Mouse (Mus musculus): ENCODE measurements at regions not wholly inside any gene's neighbourhood (a gene's known extent, or its start where the extent isn't known, plus 50 kb on each side); places are given as distances from the start of the nearest gene placed in this dataset.

DNA sequence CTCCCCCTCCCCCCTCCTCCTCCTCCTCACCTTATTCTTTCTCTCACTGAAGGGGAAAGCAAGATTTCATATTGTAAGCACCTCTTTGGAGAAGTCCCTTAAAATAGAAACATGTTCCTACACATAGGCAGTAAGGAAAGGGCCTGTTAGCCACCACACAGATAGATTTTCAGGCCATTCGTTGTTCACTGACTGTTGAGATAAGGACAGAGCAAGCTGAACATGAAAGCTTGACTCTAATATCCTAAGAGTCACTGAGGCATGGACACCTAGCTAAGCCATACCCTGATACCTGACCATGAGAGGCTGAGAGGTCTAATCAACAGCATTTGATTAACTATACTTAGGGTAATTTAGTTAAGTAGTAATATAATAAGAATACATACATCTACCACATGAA, 609.7 kb downstream of the Kcnj2 start:
- TF ChIP-seq CEBPB (IDR thresholded peaks at IDR 0.05; ENCODE audit: insufficient read depth, poor library complexity, severe bottlenecking), result no peak
- no peak for TF ChIP-seq SRF (IDR thresholded peaks at IDR 0.05; ENCODE audit: control insufficient read depth, insufficient read length, low read depth)
- Histone ChIP-seq H3K4me3 (no peak overlapping the region), H3K4me2 (ENCODE audit: low read depth) (no peak overlapping the region), H3K27me3 (ENCODE audit: control insufficient read depth, insufficient read depth, insufficient read length) (no peaks in the 10 kb centered on the region), H3ac (ENCODE audit: control insufficient read depth, insufficient read length) (no peak overlapping the region), H3K79me2 (ENCODE audit: control insufficient read depth, insufficient read depth) (no peaks in the 10 kb centered on the region), H3K36me3 (ENCODE audit: control insufficient read depth, insufficient read depth) (no peaks in the 10 kb centered on the region)

GRCm38 (mm10) chr11:111682341-111682740, 616.4 kb downstream of the Kcnj2 start:
- H3K79me2 ChIP-seq (ENCODE audit: control insufficient read depth, insufficient read depth), result no peaks in the 10 kb centered on the region

DNA sequence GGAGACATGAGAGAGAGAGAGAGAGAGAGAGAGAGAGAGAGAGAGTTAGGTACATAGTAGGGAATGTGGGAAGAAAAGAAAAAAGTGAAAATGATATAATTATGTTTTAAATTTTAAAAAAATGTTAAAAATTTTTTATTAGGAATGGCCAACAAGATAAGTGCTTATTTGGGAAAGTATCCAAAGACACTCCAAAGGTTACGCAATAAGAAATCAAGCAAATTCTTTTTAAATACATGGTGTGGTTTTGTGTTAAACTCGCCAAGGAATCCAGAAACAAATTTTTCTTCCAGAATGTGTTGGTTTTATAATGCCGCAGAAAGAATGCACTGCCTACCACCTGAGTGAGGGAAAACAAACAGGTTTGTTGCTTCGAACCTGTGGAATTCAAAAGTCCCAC, 617.9 kb downstream of the Kcnj2 start:
- H3K4me3 ChIP-seq, result no peak overlapping the region
- H3K27me3 ChIP-seq (ENCODE audit: control insufficient read depth, insufficient read depth, insufficient read length), result no peaks in the 10 kb centered on the region
- H3K4me2 ChIP-seq (ENCODE audit: low read depth), result no peak overlapping the region

More at GRCm38 (mm10) chr11:111682341-111682740, 616.4 kb downstream of the Kcnj2 start:
- TF ChIP-seq MAX (IDR thresholded peaks at IDR 0.05; ENCODE audit: low read depth), result no peak
- TF ChIP-seq E2F4 (IDR thresholded peaks at IDR 0.05; ENCODE audit: insufficient read depth), result no peak
- no peak for TF ChIP-seq REST (IDR thresholded peaks at IDR 0.05; ENCODE audit: insufficient read depth, insufficient read length)
- no peak for TF ChIP-seq TCF3 (IDR thresholded peaks at IDR 0.05; ENCODE audit: insufficient read length, low read depth)
- no peak for TF ChIP-seq POLR2A (IDR thresholded peaks at IDR 0.05; ENCODE audit: insufficient read length, low read depth)
- TF ChIP-seq CEBPB (IDR thresholded peaks at IDR 0.05; ENCODE audit: insufficient read depth, poor library complexity, severe bottlenecking), result peak; percentile 19; the same call in 1 of the 2 replicates
- H3K27me3 ChIP-seq (ENCODE audit: control insufficient read depth, insufficient read depth, insufficient read length), result no peaks in the 10 kb centered on the region
- H3K36me3 ChIP-seq (ENCODE audit: control insufficient read depth, insufficient read depth), result no peaks in the 10 kb centered on the region
- H3ac ChIP-seq (ENCODE audit: control insufficient read depth, insufficient read length), result no peak overlapping the region
- no peak overlapping the region for H3K4me3 ChIP-seq
- no peak overlapping the region for H3K4me2 ChIP-seq (ENCODE audit: low read depth)

GRCm38 (mm10) chr11:111687769-111688168, 621.8 kb downstream of the Kcnj2 start:
- H3K36me3 ChIP-seq (ENCODE audit: control insufficient read depth, insufficient read depth), result no peaks in the 10 kb centered on the region
- no peak for TF ChIP-seq MAX (IDR thresholded peaks at IDR 0.05; ENCODE audit: low read depth)
- no peak for TF ChIP-seq TCF3 (IDR thresholded peaks at IDR 0.05; ENCODE audit: insufficient read length, low read depth)
- no peak for TF ChIP-seq POLR2A (IDR thresholded peaks at IDR 0.05; ENCODE audit: insufficient read length, low read depth)
- TF ChIP-seq REST (IDR thresholded peaks at IDR 0.05; ENCODE audit: insufficient read depth, insufficient read length), result no peak
- TF ChIP-seq SRF (IDR thresholded peaks at IDR 0.05; ENCODE audit: control insufficient read depth, insufficient read length, low read depth), result no peak
- TF ChIP-seq USF1 (IDR thresholded peaks at IDR 0.05; ENCODE audit: low read depth), result no peak
- no peak for TF ChIP-seq MYOG (IDR thresholded peaks at IDR 0.05; ENCODE audit: control insufficient read depth in 1 of 3, insufficient read depth in 1 of 3, insufficient read length in 2 of 3, low read depth in 2 of 3)
- no peak for TF ChIP-seq CEBPB (IDR thresholded peaks at IDR 0.05; ENCODE audit: insufficient read depth, poor library complexity, severe bottlenecking)
- H3ac ChIP-seq (ENCODE audit: control insufficient read depth, insufficient read length), result no peak overlapping the region
- peak overlapping the region; percentile 56 for H3K4me2 ChIP-seq (ENCODE audit: low read depth)
- H3K79me2 ChIP-seq (ENCODE audit: control insufficient read depth, insufficient read depth), result no peaks in the 10 kb centered on the region
- no peaks in the 10 kb centered on the region for H3K27me3 ChIP-seq (ENCODE audit: control insufficient read depth, insufficient read depth, insufficient read length)
- no peak overlapping the region for H3K4me3 ChIP-seq

More for the DNA sequence above, 617.9 kb downstream of the Kcnj2 start:
- TF ChIP-seq REST (IDR thresholded peaks at IDR 0.05; ENCODE audit: insufficient read depth, insufficient read length) (no peak), E2F4 (IDR thresholded peaks at IDR 0.05; ENCODE audit: insufficient read depth) (no peak), POLR2A (IDR thresholded peaks at IDR 0.05; ENCODE audit: insufficient read length, low read depth) (no peak), CEBPB (IDR thresholded peaks at IDR 0.05; ENCODE audit: insufficient read depth, poor library complexity, severe bottlenecking) (peak; percentile 71), POLR2AphosphoS2 (IDR thresholded peaks at IDR 0.05; ENCODE audit: insufficient read length, low read depth) (no peak)
- no peak overlapping the region for H3ac ChIP-seq (ENCODE audit: control insufficient read depth, insufficient read length)
- no peaks in the 10 kb centered on the region for H3K79me2 ChIP-seq (ENCODE audit: control insufficient read depth, insufficient read depth)
- no peaks in the 10 kb centered on the region for H3K36me3 ChIP-seq (ENCODE audit: control insufficient read depth, insufficient read depth)

- no peaks in the 10 kb centered on the region for H3K27me3 ChIP-seq (ENCODE audit: control insufficient read depth, insufficient read depth, insufficient read length)
- no peak overlapping the region for H3K4me3 ChIP-seq
- no peak for TF ChIP-seq POLR2A (IDR thresholded peaks at IDR 0.05; ENCODE audit: insufficient read length, low read depth)
- TF ChIP-seq CEBPB (IDR thresholded peaks at IDR 0.05; ENCODE audit: insufficient read depth, poor library complexity, severe bottlenecking), result peak; percentile 73
- H3K36me3 ChIP-seq (ENCODE audit: control insufficient read depth, insufficient read depth), result no peaks in the 10 kb centered on the region
- no peak overlapping the region for H3ac ChIP-seq (ENCODE audit: control insufficient read depth, insufficient read length)
- no peaks in the 10 kb centered on the region for H3K79me2 ChIP-seq (ENCODE audit: control insufficient read depth, insufficient read depth)
- peak overlapping the region; percentile 56 for H3K4me2 ChIP-seq (ENCODE audit: low read depth)
Observed at GRCm38 (mm10) chr11:111688186-111688860, 622.4 kb downstream of the Kcnj2 start.

DNA sequence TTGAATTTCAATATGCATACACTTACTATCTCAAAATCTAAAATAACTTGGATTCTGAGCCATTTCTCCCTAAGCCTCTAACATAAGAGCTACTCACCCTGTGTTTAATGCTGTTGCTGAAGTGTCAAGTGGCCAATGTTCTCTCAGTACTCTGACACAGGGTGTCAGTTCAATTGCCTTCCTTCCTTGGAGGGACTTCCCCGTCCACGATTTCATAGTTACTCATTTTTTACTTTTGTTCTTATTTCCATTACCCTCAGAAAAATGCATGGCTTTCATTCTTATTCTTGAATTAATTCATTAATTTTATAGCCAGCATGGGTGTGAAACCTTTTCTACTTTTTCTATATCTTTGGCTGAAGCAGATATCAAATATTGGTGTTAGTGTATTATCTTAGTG, 623.9 kb downstream of the Kcnj2 start:
- Histone ChIP-seq H3K36me3 (ENCODE audit: control insufficient read depth, insufficient read depth) (no peaks in the 10 kb centered on the region), H3K4me3 (no peak overlapping the region), H3K79me2 (ENCODE audit: control insufficient read depth, insufficient read depth) (no peaks in the 10 kb centered on the region), H3K4me2 (ENCODE audit: low read depth) (no peak overlapping the region), H3K27me3 (ENCODE audit: control insufficient read depth, insufficient read depth, insufficient read length) (no peaks in the 10 kb centered on the region), H3ac (ENCODE audit: control insufficient read depth, insufficient read length) (no peak overlapping the region)
- TF ChIP-seq SRF (IDR thresholded peaks at IDR 0.05; ENCODE audit: control insufficient read depth, insufficient read length, low read depth) (no peak), TCF3 (IDR thresholded peaks at IDR 0.05; ENCODE audit: insufficient read length, low read depth) (no peak), POLR2AphosphoS2 (IDR thresholded peaks at IDR 0.05; ENCODE audit: insufficient read length, low read depth) (no peak), MAX (IDR thresholded peaks at IDR 0.05; ENCODE audit: low read depth) (no peak), MYOG (IDR thresholded peaks at IDR 0.05; ENCODE audit: control insufficient read depth in 1 of 3, insufficient read depth in 1 of 3, insufficient read length in 2 of 3, low read depth in 2 of 3) (no peak), USF1 (IDR thresholded peaks at IDR 0.05; ENCODE audit: low read depth) (no peak), TCF12 (IDR thresholded peaks at IDR 0.05; ENCODE audit: insufficient read depth, poor library complexity, severe bottlenecking) (no peak), CEBPB (IDR thresholded peaks at IDR 0.05; ENCODE audit: insufficient read depth, poor library complexity, severe bottlenecking) (no peak), REST (IDR thresholded peaks at IDR 0.05; ENCODE audit: insufficient read depth, insufficient read length) (no peak), E2F4 (IDR thresholded peaks at IDR 0.05; ENCODE audit: insufficient read depth) (no peak), POLR2A (IDR thresholded peaks at IDR 0.05; ENCODE audit: insufficient read length, low read depth) (no peak)
